Mouse (Mus musculus) thymus, postnatal 10 days (tissue): ENCODE results near the gene Fam193b.
"Not testable (repeated sequence)": the region's sequence is repeated elsewhere in the genome, so short reads cannot be mapped to it uniquely, and the experiment has no call there.

ENCODE experiments used
- DNase-seq, 2 experiments: peaks; one replicate each; pipeline ENCODE4 v3.0.0; 2021; ENCODE audit warnings: low spot score in 2 of 2

Fam193b gene

GRCm38 (mm10) chr13:55571977-55572376 lies 1.1 kb upstream of the Fam193b start:
- no peak for DNase-seq

- peak; percentile 38 to 61 for DNase-seq
Observed at GRCm38 (mm10) chr13:55570286-55570973, 490 bp downstream of the Fam193b start.

- peak; percentile 26 to 47 for DNase-seq
Observed at GRCm38 (mm10) chr13:55569726-55570285, 1.1 kb downstream of the Fam193b start.

GRCm38 (mm10) chr13:55568524-55568923 lies 2.4 kb downstream of the Fam193b start:
- not testable (repeated sequence) for DNase-seq

GRCm38 (mm10) chr13:55567949-55568348 lies 3.0 kb downstream of the Fam193b start:
- DNase-seq, result no peak

- no peak for DNase-seq
Observed at GRCm38 (mm10) chr13:55567001-55567400, 3.9 kb downstream of the Fam193b start.

- DNase-seq, result no peak
Observed at GRCm38 (mm10) chr13:55563266-55563879, 7.5 kb downstream of the Fam193b start.

- DNase-seq, result no peak
Observed at GRCm38 (mm10) chr13:55557499-55557898, 13.4 kb downstream of the Fam193b start.

- no peak for DNase-seq
Observed at GRCm38 (mm10) chr13:55555921-55556320, 15.0 kb downstream of the Fam193b start.

GRCm38 (mm10) chr13:55549061-55549460 lies 21.9 kb downstream of the Fam193b start:
- no peak for DNase-seq

- no peak for DNase-seq
Observed at GRCm38 (mm10) chr13:55548426-55548825, 22.5 kb downstream of the Fam193b start.

GRCm38 (mm10) chr13:55547916-55548315 lies 23.0 kb downstream of the Fam193b start:
- DNase-seq, result no peak

- no peak for DNase-seq
Observed at GRCm38 (mm10) chr13:55544792-55545191, 26.1 kb downstream of the Fam193b start.

- no peak for DNase-seq
Observed at GRCm38 (mm10) chr13:55543447-55543846, 27.5 kb downstream of the Fam193b start.

- DNase-seq, result no peak
Observed at GRCm38 (mm10) chr13:55542891-55543290, 28.0 kb downstream of the Fam193b start.

GRCm38 (mm10) chr13:55540933-55541332 lies 30.0 kb downstream of the Fam193b start:
- DNase-seq, result peak in 1 of 2 experiments; percentile 38

- peak; percentile 95 to 98 for DNase-seq
Observed at GRCm38 (mm10) chr13:55536194-55537175, 34.4 kb downstream of the Fam193b start, which contains the start of gene Ddx41. TSS of gene Ddx41 (minus strand) at chr13:55536658.

- DNase-seq, result no peak
Observed at GRCm38 (mm10) chr13:55535796-55536193, 35.1 kb downstream of the Fam193b start.

- DNase-seq, result no peak
Observed at GRCm38 (mm10) chr13:55535191-55535590, 35.7 kb downstream of the Fam193b start.

GRCm38 (mm10) chr13:55529198-55529915 lies 41.6 kb downstream of the Fam193b start, which contains the start of gene Dok3:
TSS of gene Dok3 (minus strand) at chr13:55529296.
- DNase-seq, result no peak
